Mouse (Mus musculus): Measurements from ENCODE around the gene Neurl1b.

DNA sequence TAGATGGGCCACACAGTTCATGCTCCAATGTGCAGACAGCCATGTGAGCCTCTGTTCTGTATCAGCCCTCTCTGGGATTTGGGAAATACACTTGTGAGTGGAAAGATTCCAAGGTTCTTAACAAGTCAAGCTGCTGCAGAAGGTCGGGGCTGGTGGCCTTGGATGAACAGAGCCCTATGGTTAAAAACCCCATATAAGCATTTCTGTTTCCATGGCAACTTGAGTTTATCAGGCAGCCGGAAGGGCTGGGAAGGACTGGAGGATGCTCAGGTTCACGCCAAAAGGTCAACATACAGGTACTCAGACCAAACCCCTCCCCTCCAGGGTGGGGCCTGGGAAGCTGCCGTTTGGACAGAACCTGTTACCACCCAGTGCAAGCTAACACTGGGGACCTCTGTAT is 49.4 kb downstream of the Neurl1b start:
- no peak for TF ChIP-seq CTCF (IDR thresholded peaks at IDR 0.05; ENCODE audit: borderline replicate concordance, control insufficient read depth, extremely low read depth, insufficient read depth, low read length, poor library complexity)
- no peak for TF ChIP-seq POLR2A (IDR thresholded peaks at IDR 0.05; ENCODE audit: control insufficient read depth, extremely low read depth, insufficient read depth, low read length, poor library complexity)
